Mouse (Mus musculus): ENCODE data around the gene Hspa1l. TPM values are rescaled to one million over a fixed set of nuclear protein-coding genes. Genes with fewer than 3 reads are reported as not detected.
"Not testable (repeated sequence)": the region's sequence is repeated elsewhere in the genome, so short reads cannot be mapped to it uniquely, and the experiment has no call there.

Hspa1l gene
- polyA plus RNA-seq, 1 experiment from 2014 or later, result 0.99 TPM

GRCm38 (mm10) chr17:34948721-34949552 is 23.6 kb upstream of the Hspa1l start:
- WGBS, result 65% methylated on average over 9 of the region's 9 CpGs
- not testable (repeated sequence) for H3K9me3 ChIP-seq (ENCODE audit: control insufficient read depth, low read length); DNase-seq (ENCODE audit: low spot score); H3K27me3 ChIP-seq (replicated peaks; ENCODE audit: control insufficient read depth, insufficient read depth, low read length); H3K4me2 ChIP-seq (ENCODE audit: low read depth, low read length); H3K4me3 ChIP-seq (ENCODE audit: low read depth, low read length); H3K9ac ChIP-seq (ENCODE audit: low read depth, low read length); ATAC-seq (ENCODE audit: low read depth); H3K27ac ChIP-seq (replicated peaks; ENCODE audit: low read depth, low read length); H3K4me1 ChIP-seq (ENCODE audit: control insufficient read depth, insufficient read depth, low read length)
- H3K36me3 ChIP-seq (ENCODE audit: control insufficient read depth, insufficient read depth, low read length), result peaks cover 21% of the 10 kb centered on the region

- H3K9me3 ChIP-seq (ENCODE audit: control insufficient read depth, low read length), result no peaks in the 10 kb centered on the region
- 40% methylated on average over 4 of the region's 4 CpGs for WGBS
- peak overlapping the region; percentile 91 for H3K4me2 ChIP-seq (ENCODE audit: low read depth, low read length)
- ATAC-seq (ENCODE audit: low read depth) (no peak), DNase-seq (ENCODE audit: low spot score) (no peak)
- no peak overlapping the region for H3K9ac ChIP-seq (ENCODE audit: low read depth, low read length)
- peaks cover 4% of the 10 kb centered on the region; the same call in 1 of the 2 replicates for H3K4me1 ChIP-seq (ENCODE audit: control insufficient read depth, insufficient read depth, low read length)
- peaks cover 21% of the 10 kb centered on the region for H3K36me3 ChIP-seq (ENCODE audit: control insufficient read depth, insufficient read depth, low read length)
- no peaks in the 10 kb centered on the region for H3K27me3 ChIP-seq (replicated peaks; ENCODE audit: control insufficient read depth, insufficient read depth, low read length)
- H3K27ac ChIP-seq (replicated peaks; ENCODE audit: low read depth, low read length), result no peak overlapping the region
- no peak overlapping the region for H3K4me3 ChIP-seq (ENCODE audit: low read depth, low read length)
Observed at GRCm38 (mm10) chr17:34949553-34949969, 22.9 kb upstream of the Hspa1l start.

- DNase-seq (ENCODE audit: low spot score), result no peak
- 24% methylated on average over 10 of the region's 10 CpGs for WGBS
Observed at GRCm38 (mm10) chr17:34950514-34951455, 21.7 kb upstream of the Hspa1l start.

GRCm38 (mm10) chr17:34951636-34952377 is 20.7 kb upstream of the Hspa1l start:
- peaks cover 21% of the 10 kb centered on the region for H3K36me3 ChIP-seq (ENCODE audit: control insufficient read depth, insufficient read depth, low read length)
- H3K4me1 ChIP-seq (ENCODE audit: control insufficient read depth, insufficient read depth, low read length), result peaks cover 4% of the 10 kb centered on the region; the same call in 1 of the 2 replicates
- peak overlapping the region; percentile 62 for H3K4me3 ChIP-seq (ENCODE audit: low read depth, low read length)
- H3K9ac ChIP-seq (ENCODE audit: low read depth, low read length), result peak overlapping the region; percentile 95
- WGBS, result 1% methylated on average over 29 of the region's 29 CpGs
- peak; percentile 45 for ATAC-seq (ENCODE audit: low read depth)
- peaks cover under 1% of the 10 kb centered on the region; the same call in 1 of the 2 replicates for H3K27me3 ChIP-seq (replicated peaks; ENCODE audit: control insufficient read depth, insufficient read depth, low read length)
- DNase-seq (ENCODE audit: low spot score), result no peak
- peak overlapping the region; percentile 89 for H3K27ac ChIP-seq (replicated peaks; ENCODE audit: low read depth, low read length)
- peak overlapping the region; percentile 91 for H3K4me2 ChIP-seq (ENCODE audit: low read depth, low read length)
- H3K9me3 ChIP-seq (ENCODE audit: control insufficient read depth, low read length), result no peaks in the 10 kb centered on the region

More at GRCm38 (mm10) chr17:34950514-34951455, 21.7 kb upstream of the Hspa1l start:
- Histone ChIP-seq H3K27me3 (replicated peaks; ENCODE audit: control insufficient read depth, insufficient read depth, low read length) (no peaks in the 10 kb centered on the region), H3K4me1 (ENCODE audit: control insufficient read depth, insufficient read depth, low read length) (peaks cover 4% of the 10 kb centered on the region; the same call in 1 of the 2 replicates), H3K9ac (ENCODE audit: low read depth, low read length) (peak overlapping the region; percentile 95), H3K27ac (replicated peaks; ENCODE audit: low read depth, low read length) (peak overlapping the region; percentile 89), H3K36me3 (ENCODE audit: control insufficient read depth, insufficient read depth, low read length) (peaks cover 21% of the 10 kb centered on the region), H3K4me2 (ENCODE audit: low read depth, low read length) (peak overlapping the region; percentile 91), H3K9me3 (ENCODE audit: control insufficient read depth, low read length) (no peaks in the 10 kb centered on the region), H3K4me3 (ENCODE audit: low read depth, low read length) (peak overlapping the region; percentile 62)
- no peak for ATAC-seq (ENCODE audit: low read depth)

- Histone ChIP-seq H3K27ac (replicated peaks; ENCODE audit: low read depth, low read length) (peak overlapping the region; percentile 89), H3K27me3 (replicated peaks; ENCODE audit: control insufficient read depth, insufficient read depth, low read length) (peaks cover 3% of the 10 kb centered on the region; the same call in 1 of the 2 replicates), H3K36me3 (ENCODE audit: control insufficient read depth, insufficient read depth, low read length) (peaks cover 21% of the 10 kb centered on the region), H3K4me1 (ENCODE audit: control insufficient read depth, insufficient read depth, low read length) (peaks cover 4% of the 10 kb centered on the region; the same call in 1 of the 2 replicates), H3K4me3 (ENCODE audit: low read depth, low read length) (peak overlapping the region; percentile 62), H3K9ac (ENCODE audit: low read depth, low read length) (peak overlapping the region; percentile 95), H3K9me3 (ENCODE audit: control insufficient read depth, low read length) (no peaks in the 10 kb centered on the region), H3K4me2 (ENCODE audit: low read depth, low read length) (peak overlapping the region; percentile 91)
- under 1% methylated on average over 23 of the region's 23 CpGs for WGBS
- ATAC-seq (ENCODE audit: low read depth), result peak; percentile 87
- DNase-seq (ENCODE audit: low spot score), result peak; percentile 87
Observed at GRCm38 (mm10) chr17:34952378-34953040, 20.0 kb upstream of the Hspa1l start.

- 83% methylated on average over 3 of the region's 3 CpGs for WGBS
- Histone ChIP-seq H3K27ac (replicated peaks; ENCODE audit: low read depth, low read length) (peak overlapping the region; percentile 89; the same call in 1 of the 2 replicates), H3K27me3 (replicated peaks; ENCODE audit: control insufficient read depth, insufficient read depth, low read length) (peaks cover 3% of the 10 kb centered on the region; the same call in 1 of the 2 replicates), H3K4me2 (ENCODE audit: low read depth, low read length) (peak overlapping the region; percentile 91; the same call in 1 of the 2 replicates), H3K36me3 (ENCODE audit: control insufficient read depth, insufficient read depth, low read length) (peaks cover 21% of the 10 kb centered on the region), H3K9ac (ENCODE audit: low read depth, low read length) (no peak overlapping the region), H3K9me3 (ENCODE audit: control insufficient read depth, low read length) (no peaks in the 10 kb centered on the region), H3K4me1 (ENCODE audit: control insufficient read depth, insufficient read depth, low read length) (peaks cover 4% of the 10 kb centered on the region; the same call in 1 of the 2 replicates), H3K4me3 (ENCODE audit: low read depth, low read length) (peak overlapping the region; percentile 62)
- no peak for ATAC-seq (ENCODE audit: low read depth)
- no peak for DNase-seq (ENCODE audit: low spot score)
Observed at GRCm38 (mm10) chr17:34953258-34953657, 19.2 kb upstream of the Hspa1l start.

GRCm38 (mm10) chr17:34953904-34954303 is 18.6 kb upstream of the Hspa1l start:
- Histone ChIP-seq H3K27ac (replicated peaks; ENCODE audit: low read depth, low read length) (no peak overlapping the region), H3K4me1 (ENCODE audit: control insufficient read depth, insufficient read depth, low read length) (peaks cover 4% of the 10 kb centered on the region; the same call in 1 of the 2 replicates), H3K27me3 (replicated peaks; ENCODE audit: control insufficient read depth, insufficient read depth, low read length) (peaks cover 3% of the 10 kb centered on the region; the same call in 1 of the 2 replicates), H3K4me3 (ENCODE audit: low read depth, low read length) (no peak overlapping the region), H3K9me3 (ENCODE audit: control insufficient read depth, low read length) (no peaks in the 10 kb centered on the region), H3K4me2 (ENCODE audit: low read depth, low read length) (no peak overlapping the region), H3K9ac (ENCODE audit: low read depth, low read length) (no peak overlapping the region), H3K36me3 (ENCODE audit: control insufficient read depth, insufficient read depth, low read length) (peaks cover 21% of the 10 kb centered on the region)
- 89% methylated on average over 4 of the region's 4 CpGs for WGBS
- DNase-seq (ENCODE audit: low spot score), result no peak
- no peak for ATAC-seq (ENCODE audit: low read depth)
